Mouse (Mus musculus) C2C12 (cell line): ENCODE measurements around the gene Tnrc18. TPM values are rescaled to one million over a fixed set of nuclear protein-coding genes. Genes with fewer than 3 reads are reported as not detected.

Experiments used
- H3K27me3 ChIP-seq: one replicate; pipeline ENCODE4 v1.6.1; 2011; ENCODE audit not compliant: control insufficient read depth, insufficient read depth, insufficient read length
- H3K36me3 ChIP-seq: one replicate; pipeline ENCODE4 v1.6.1; 2011; ENCODE audit not compliant: control insufficient read depth, insufficient read depth
- H3K4me3 ChIP-seq: one replicate; pipeline ENCODE4 v1.5.1; 2011; ENCODE audit warnings: mild to moderate bottlenecking, control low read depth; ENCODE audit not compliant: poor library complexity, insufficient read depth, severe bottlenecking
- H3K79me2 ChIP-seq: one replicate; pipeline ENCODE4 v1.6.1; 2011; ENCODE audit not compliant: control insufficient read depth, insufficient read depth
- H3K79me3 ChIP-seq: one replicate; pipeline ENCODE4 v1.6.1; 2011; ENCODE audit warnings: low read depth, control low read depth
- H3ac ChIP-seq: one replicate; pipeline ENCODE3; 2011; ENCODE audit warnings: low read depth; ENCODE audit not compliant: control insufficient read depth, insufficient read length
- CEBPB ChIP-seq: IDR thresholded peaks from one replicate; pipeline ENCODE4 v1.6.1; 2011; ENCODE audit warnings: low read depth, mild to moderate bottlenecking, control low read depth, moderate library complexity
- CTCF ChIP-seq: IDR thresholded peaks from one replicate; pipeline ENCODE4 v1.5.1; 2011; ENCODE audit not compliant: control insufficient read depth, insufficient read depth, insufficient read length
- FOSL1 ChIP-seq: IDR thresholded peaks from one replicate; pipeline ENCODE4 v1.8.0; 2011; ENCODE audit warnings: mild to moderate bottlenecking, low read length; ENCODE audit not compliant: poor library complexity, insufficient read depth, severe bottlenecking
- MAX ChIP-seq: IDR thresholded peaks from one replicate; pipeline ENCODE4 v1.6.1; 2011; ENCODE audit warnings: mild to moderate bottlenecking, control low read depth
- MYOD1 ChIP-seq: IDR thresholded peaks from one replicate; pipeline ENCODE4 v1.6.1; 2011; ENCODE audit warnings: low read depth; ENCODE audit not compliant: control insufficient read depth, insufficient read length
- MYOG ChIP-seq: IDR thresholded peaks from one replicate; pipeline ENCODE4 v1.6.1; 2011; ENCODE audit not compliant: control insufficient read depth, insufficient read length; ENCODE audit errors: extremely low read depth
- USF1 ChIP-seq: IDR thresholded peaks from one replicate; pipeline ENCODE4 v1.6.1; 2011; ENCODE audit warnings: low read depth, mild to moderate bottlenecking, control low read depth, moderate library complexity
- polyA plus RNA-seq: library from polyadenylated mRNA; unstranded; fragments of >200 nt; fragmentation: generic; extraction: Trizol; gene quantifications from one replicate; pipeline ENCODE4 v1.2.1, GENCODE M21; 2012; ENCODE audit warnings: missing spikeins

The Tnrc18 gene
- polyA plus RNA-seq, 1 experiment: 44.3 TPM

GRCm38 (mm10) chr5:142780579-142780978, 36.9 kb downstream of the Tnrc18 start:
- no peak overlapping the region for H3ac ChIP-seq
- H3K4me3 ChIP-seq: no peak overlapping the region
- peaks cover 100% of the 10 kb centered on the region for H3K79me2 ChIP-seq
- H3K36me3 ChIP-seq: peaks cover 31% of the 10 kb centered on the region
- H3K27me3 ChIP-seq: no peaks in the 10 kb centered on the region
- H3K79me3 ChIP-seq: peaks cover 81% of the 10 kb centered on the region
- no peak for TF ChIP-seq CEBPB
- TF ChIP-seq MYOD1: no peak
- no peak for TF ChIP-seq MYOG
- TF ChIP-seq MAX: no peak
- TF ChIP-seq CTCF: no peak
- no peak for TF ChIP-seq FOSL1
- no peak for TF ChIP-seq USF1

GRCm38 (mm10) chr5:142778871-142779270, 38.6 kb downstream of the Tnrc18 start:
- no peak for TF ChIP-seq MYOD1
- TF ChIP-seq MAX: no peak
- TF ChIP-seq MYOG: no peak
- TF ChIP-seq CTCF: no peak
- no peak for TF ChIP-seq USF1
- TF ChIP-seq CEBPB: no peak
- TF ChIP-seq FOSL1: no peak
- Histone ChIP-seq H3K36me3 (peaks cover 31% of the 10 kb centered on the region), H3K79me2 (peaks cover 89% of the 10 kb centered on the region), H3K4me3 (no peak overlapping the region), H3ac (no peak overlapping the region), H3K79me3 (peaks cover 66% of the 10 kb centered on the region), H3K27me3 (no peaks in the 10 kb centered on the region)

- no peak for TF ChIP-seq MYOD1
- TF ChIP-seq USF1: no peak
- TF ChIP-seq FOSL1: no peak
- no peak for TF ChIP-seq CEBPB
- TF ChIP-seq MAX: no peak
- TF ChIP-seq MYOG: no peak
- no peak for TF ChIP-seq CTCF
These were observed 39.3 kb downstream of the Tnrc18 start for GRCm38 (mm10) chr5:142778135-142778534.

GRCm38 (mm10) chr5:142776080-142776479, 41.4 kb downstream of the Tnrc18 start:
- H3K4me3 ChIP-seq: no peak overlapping the region
- H3K79me2 ChIP-seq: peaks cover 76% of the 10 kb centered on the region
- no peak overlapping the region for H3ac ChIP-seq
- TF ChIP-seq MYOD1: no peak
- TF ChIP-seq MYOG: no peak
- TF ChIP-seq MAX: no peak
- no peak for TF ChIP-seq FOSL1
- TF ChIP-seq USF1: no peak
- TF ChIP-seq CTCF: no peak
- peaks cover 47% of the 10 kb centered on the region for H3K36me3 ChIP-seq
- no peaks in the 10 kb centered on the region for H3K27me3 ChIP-seq
- H3K79me3 ChIP-seq: peaks cover 42% of the 10 kb centered on the region

More at GRCm38 (mm10) chr5:142778135-142778534, 39.3 kb downstream of the Tnrc18 start:
- no peak overlapping the region for H3K4me3 ChIP-seq
- peaks cover 82% of the 10 kb centered on the region for H3K79me2 ChIP-seq
- H3K79me3 ChIP-seq: peaks cover 58% of the 10 kb centered on the region
- H3K36me3 ChIP-seq: peaks cover 35% of the 10 kb centered on the region
- H3K27me3 ChIP-seq: no peaks in the 10 kb centered on the region
- H3ac ChIP-seq: no peak overlapping the region

- TF ChIP-seq MYOG (no peak), FOSL1 (no peak), CTCF (no peak), MAX (no peak), MYOD1 (no peak), CEBPB (no peak), USF1 (no peak)
- H3ac ChIP-seq: no peak overlapping the region
- H3K79me2 ChIP-seq: peaks cover 76% of the 10 kb centered on the region
- no peaks in the 10 kb centered on the region for H3K27me3 ChIP-seq
- peaks cover 59% of the 10 kb centered on the region for H3K36me3 ChIP-seq
- no peak overlapping the region for H3K4me3 ChIP-seq
- H3K79me3 ChIP-seq: peaks cover 38% of the 10 kb centered on the region
These were observed 42.7 kb downstream of the Tnrc18 start for GRCm38 (mm10) chr5:142774771-142775170.

- TF ChIP-seq CEBPB (no peak), USF1 (no peak), MAX (no peak), MYOG (no peak), CTCF (no peak), FOSL1 (no peak), MYOD1 (no peak)
- peaks cover 76% of the 10 kb centered on the region for H3K79me2 ChIP-seq
- peaks cover 86% of the 10 kb centered on the region for H3K36me3 ChIP-seq
- H3K4me3 ChIP-seq: no peak overlapping the region
- H3K79me3 ChIP-seq: peaks cover 33% of the 10 kb centered on the region
- no peaks in the 10 kb centered on the region for H3K27me3 ChIP-seq
- no peak overlapping the region for H3ac ChIP-seq
These were observed 45.5 kb downstream of the Tnrc18 start for GRCm38 (mm10) chr5:142771964-142772363.
